Mouse (Mus musculus) left cerebral cortex, adult 2 months (tissue): ENCODE measurements around the gene Olfr211. TPM values are rescaled to one million over a fixed set of nuclear protein-coding genes. Genes with fewer than 3 reads are reported as not detected.

Experiments
- DNase-seq, 2 experiments: peaks; one replicate each; pipeline ENCODE4 v3.0.0; 2021 to 2022; ENCODE audit warnings: low spot score in 2 of 2, mixed read lengths in 1 of 2; ENCODE audit errors: extremely low spot score in 1 of 2
- H3K27ac ChIP-seq: fragments of 200-600 bp; 2 replicates; pipeline ENCODE4 v1.8.1; 2022
- H3K4me3 ChIP-seq: fragments of 200-600 bp; 2 replicates; pipeline ENCODE4 v1.8.1; 2022
- CTCF ChIP-seq: fragments of 200-600 bp; IDR thresholded peaks from 2 replicates; pipeline ENCODE4 v1.8.1; 2022; ENCODE audit warnings: antibody characterized with exemption, mild to moderate bottlenecking, moderate library complexity
- intact Hi-C: fragments of 180-260 bp; cut with DNase I; formaldehyde crosslinking; loops from one replicate; pipeline ENCODE4 v1.15.1; 2025
- long read RNA-seq, 2 experiments: library from polyadenylated mRNA; stranded (forward); transcript quantifications; one replicate each; pipeline ENCODE4 v2.0.0; 2021; ENCODE audit warnings: borderline mapping rate in 2 of 2
- total RNA-seq, 2 experiments: library from RNA; stranded (reverse); gene quantifications; 2 replicates each; pipeline ENCODE4 v1.2.3; 2021

Gene Olfr211
- total RNA-seq, result not detected
- long read RNA-seq, experiment 1, result 0 reads
- long read RNA-seq, experiment 2, result 0 reads

- intact Hi-C loops, result no loop called here
- Histone ChIP-seq H3K4me3 (no peak within 1 kb of the TSS), H3K27ac (no peak within 1 kb of the TSS)
- TF ChIP-seq CTCF, result no peak
- no peak for DNase-seq
These were observed at the start of gene Olfr211 for GRCm38 (mm10) chr6:116488791-116489190. TSS of gene Olfr211 (plus strand) at chr6:116489091.

- Histone ChIP-seq H3K4me3 (no peak overlapping the region), H3K27ac (no peak overlapping the region)
- intact Hi-C loops, result no loop called here
- DNase-seq, result no peak
- no peak for TF ChIP-seq CTCF
These were observed 49.4 kb upstream of the Olfr211 start for GRCm38 (mm10) chr6:116439531-116439930.

GRCm38 (mm10) chr6:116440447-116440846 is 48.4 kb upstream of the Olfr211 start:
- no peak for DNase-seq
- TF ChIP-seq CTCF, result no peak
- Histone ChIP-seq H3K27ac (no peak overlapping the region), H3K4me3 (no peak overlapping the region)
- intact Hi-C loops, result no loop called here

- H3K27ac ChIP-seq, result no peak overlapping the region
- TF ChIP-seq CTCF, result no peak
- no peak overlapping the region for H3K4me3 ChIP-seq
- intact Hi-C loops, result no loop called here
- no peak for DNase-seq
These were observed 48.0 kb upstream of the Olfr211 start for GRCm38 (mm10) chr6:116440849-116441248.

GRCm38 (mm10) chr6:116455781-116456180 is 33.1 kb upstream of the Olfr211 start:
- Histone ChIP-seq H3K4me3 (no peak overlapping the region), H3K27ac (no peak overlapping the region)
- no peak for TF ChIP-seq CTCF
- DNase-seq, result no peak
- intact Hi-C loops, result no loop called here

GRCm38 (mm10) chr6:116456482-116456881 is 32.4 kb upstream of the Olfr211 start:
- no peak for DNase-seq
- intact Hi-C loops, result no loop called here
- Histone ChIP-seq H3K4me3 (no peak overlapping the region), H3K27ac (no peak overlapping the region)
- TF ChIP-seq CTCF, result no peak

- no peak for DNase-seq
- no peak for TF ChIP-seq CTCF
- no peak overlapping the region for H3K4me3 ChIP-seq
- no peak overlapping the region for H3K27ac ChIP-seq
- intact Hi-C loops, result no loop called here
These were observed 30.2 kb upstream of the Olfr211 start for GRCm38 (mm10) chr6:116458728-116459127.

GRCm38 (mm10) chr6:116459232-116459631 is 29.7 kb upstream of the Olfr211 start:
- no peak for TF ChIP-seq CTCF
- Histone ChIP-seq H3K4me3 (no peak overlapping the region), H3K27ac (no peak overlapping the region)
- intact Hi-C loops, result no loop called here
- no peak for DNase-seq

- no peak within 1 kb of the TSS for H3K4me3 ChIP-seq
- intact Hi-C loops, result no loop called here
- TF ChIP-seq CTCF, result no peak
- no peak for DNase-seq
- H3K27ac ChIP-seq, result no peak within 1 kb of the TSS
These were observed 28.2 kb upstream of the Olfr211 start, which contains the start of gene Alox5 for GRCm38 (mm10) chr6:116460544-116461283. TSS of gene Alox5 (minus strand) at chr6:116461178.

GRCm38 (mm10) chr6:116468081-116468480 is 20.8 kb upstream of the Olfr211 start:
- Histone ChIP-seq H3K4me3 (no peak overlapping the region), H3K27ac (no peak overlapping the region)
- peak; percentile 63 for TF ChIP-seq CTCF
- DNase-seq, result no peak
- intact Hi-C loops, result no loop called here

GRCm38 (mm10) chr6:116485081-116485480 is 3.8 kb upstream of the Olfr211 start:
- intact Hi-C loops, result no loop called here
- DNase-seq, result no peak
- Histone ChIP-seq H3K4me3 (no peak overlapping the region), H3K27ac (no peak overlapping the region)
- TF ChIP-seq CTCF, result no peak

- intact Hi-C loops, result no loop called here
- H3K4me3 ChIP-seq, result no peak overlapping the region
- no peak overlapping the region for H3K27ac ChIP-seq
- DNase-seq, result no peak
- no peak for TF ChIP-seq CTCF
These were observed 2.1 kb upstream of the Olfr211 start for GRCm38 (mm10) chr6:116486833-116487232.

- Histone ChIP-seq H3K4me3 (no peak overlapping the region), H3K27ac (no peak overlapping the region)
- intact Hi-C loops, result no loop called here
- TF ChIP-seq CTCF, result no peak
- no peak for DNase-seq
These were observed 4.9 kb downstream of the Olfr211 start for GRCm38 (mm10) chr6:116493742-116494141.
